Mouse (Mus musculus): ENCODE data around the gene Mapkapk3. TPM values are rescaled to one million over a fixed set of nuclear protein-coding genes. Genes with fewer than 3 reads are reported as not detected.

Gene Mapkapk3
- total and polyA plus RNA-seq, 3 experiments = 42.3 to 49.9 TPM; not detected in 1

DNA sequence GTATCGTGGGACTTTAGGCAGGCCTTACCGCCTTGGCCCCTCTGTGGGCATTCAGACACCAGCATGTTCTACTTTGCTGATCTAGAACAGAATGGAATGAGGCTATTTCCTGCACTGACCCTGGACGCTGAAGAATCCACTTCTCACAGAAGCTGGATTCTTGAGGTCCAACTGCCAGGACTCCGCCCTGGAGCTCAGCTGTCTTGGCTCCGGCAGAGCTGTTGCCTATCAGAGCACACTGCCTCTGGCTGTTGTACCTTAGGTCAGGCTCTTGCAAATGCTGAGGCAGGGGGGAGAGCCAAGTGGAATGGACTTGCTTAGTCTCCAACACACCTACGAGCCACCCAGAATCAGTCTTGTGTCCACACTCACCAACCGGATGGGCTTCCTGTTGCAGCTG lies 36.2 kb upstream of the Mapkapk3 start:
- DNase-seq (ENCODE audit: low read depth, low spot score) = no peak
- peaks cover 0 to 4% of the 10 kb centered on the region in 2 experiments; a peak in 2 of 4 replicates for H3K36me3 ChIP-seq (ENCODE audit: control insufficient read depth in 1 of 2, insufficient read depth in 2 of 2, low read length in 2 of 2)
- no peak overlapping the region for H3K27ac ChIP-seq (ENCODE audit: control insufficient read depth, low read depth, low read length)
- peaks cover 7 to 8% of the 10 kb centered on the region in 2 experiments for H3K4me1 ChIP-seq (ENCODE audit: control insufficient read depth in 1 of 2, insufficient read depth in 2 of 2, low read length in 2 of 2)
- no peaks in the 10 kb centered on the region for H3K9me3 ChIP-seq (replicated peaks; ENCODE audit: insufficient read depth, low read length)
- no peaks in the 10 kb centered on the region for H3K79me2 ChIP-seq (ENCODE audit: control insufficient read depth, insufficient read depth, low read length, poor library complexity)
- no peaks in the 10 kb centered on the region for H3K27me3 ChIP-seq (ENCODE audit: control insufficient read depth in 1 of 2, insufficient read depth in 2 of 2, low read length in 2 of 2)
- no peak overlapping the region for H3K4me3 ChIP-seq (ENCODE audit: control insufficient read depth in 1 of 2, insufficient read depth in 1 of 2, low read depth in 2 of 2, low read length in 2 of 2)
- TF ChIP-seq BHLHE40 (IDR thresholded peaks at IDR 0.05; ENCODE audit: borderline replicate concordance, low read depth, low read length) = no peak
- TF ChIP-seq CTCF (IDR thresholded peaks at IDR 0.05 in 2 of 3, conservative IDR thresholded peaks at IDR 0.05 in 1 of 3; ENCODE audit: control insufficient read depth in 1 of 3, insufficient read depth in 1 of 3, low read depth in 2 of 3, low read length in 3 of 3, poor library complexity in 1 of 3, severe bottlenecking in 1 of 3) = no peak
- TF ChIP-seq TBP (IDR thresholded peaks at IDR 0.05; ENCODE audit: low read depth, low read length) = no peak
- no peak for TF ChIP-seq ZMIZ1 (IDR thresholded peaks at IDR 0.05; ENCODE audit: low read depth, low read length)
- no peak for TF ChIP-seq RAD21 (IDR thresholded peaks at IDR 0.05; ENCODE audit: low read depth, low read length)
- no peak for TF ChIP-seq GATA1 (IDR thresholded peaks at IDR 0.05; ENCODE audit: low read depth, low read length)
- TF ChIP-seq USF1 (IDR thresholded peaks at IDR 0.05; ENCODE audit: low read depth, low read length) = no peak
- TF ChIP-seq CHD1 (IDR thresholded peaks at IDR 0.05; ENCODE audit: low read depth, low read length) = no peak
- TF ChIP-seq E2F4 (IDR thresholded peaks at IDR 0.05; ENCODE audit: borderline replicate concordance, low read depth, low read length) = no peak
- no peak for TF ChIP-seq HCFC1 (IDR thresholded peaks at IDR 0.05; ENCODE audit: low read depth, low read length)
- no peak for TF ChIP-seq NRF1 (IDR thresholded peaks at IDR 0.05; ENCODE audit: insufficient read depth, low read depth, low read length, poor library complexity, severe bottlenecking)
- TF ChIP-seq USF2 (IDR thresholded peaks at IDR 0.05; ENCODE audit: borderline replicate concordance in 1 of 2, insufficient read depth in 1 of 2, low read depth in 1 of 2, low read length in 2 of 2) = no peak
- no peak for TF ChIP-seq MYC (IDR thresholded peaks at IDR 0.05; ENCODE audit: low read depth, low read length)
- no peak for TF ChIP-seq CHD2 (IDR thresholded peaks at IDR 0.05; ENCODE audit: low read length)
- no peak for TF ChIP-seq MAFK (IDR thresholded peaks at IDR 0.05; ENCODE audit: borderline replicate concordance, low read depth, low read length)
- TF ChIP-seq GABPA (IDR thresholded peaks at IDR 0.05; ENCODE audit: low read depth, low read length) = no peak
- TF ChIP-seq RCOR1 (IDR thresholded peaks at IDR 0.05; ENCODE audit: low read depth, low read length) = no peak
- no peak for TF ChIP-seq POLR2A (IDR thresholded peaks at IDR 0.05; ENCODE audit: control insufficient read depth in 1 of 2, insufficient read depth in 1 of 2, low read depth in 1 of 2, low read length in 2 of 2, poor library complexity in 1 of 2)
- TF ChIP-seq ZNF384 (IDR thresholded peaks at IDR 0.05; ENCODE audit: low read depth, low read length) = no peak
- TF ChIP-seq POLR2AphosphoS2 (IDR thresholded peaks at IDR 0.05; ENCODE audit: low read length) = no peak
- no peak overlapping the region for H3K9ac ChIP-seq (ENCODE audit: control insufficient read depth, low read depth, low read length, poor library complexity, severe bottlenecking)
